Mouse (Mus musculus): ENCODE measurements around the gene Fibcd1. TPM values are rescaled to one million over a fixed set of nuclear protein-coding genes. Genes with fewer than 3 reads are reported as not detected.

Gene Fibcd1
- polyA plus RNA-seq, 1 experiment from 2014 or later, result not detected

DNA sequence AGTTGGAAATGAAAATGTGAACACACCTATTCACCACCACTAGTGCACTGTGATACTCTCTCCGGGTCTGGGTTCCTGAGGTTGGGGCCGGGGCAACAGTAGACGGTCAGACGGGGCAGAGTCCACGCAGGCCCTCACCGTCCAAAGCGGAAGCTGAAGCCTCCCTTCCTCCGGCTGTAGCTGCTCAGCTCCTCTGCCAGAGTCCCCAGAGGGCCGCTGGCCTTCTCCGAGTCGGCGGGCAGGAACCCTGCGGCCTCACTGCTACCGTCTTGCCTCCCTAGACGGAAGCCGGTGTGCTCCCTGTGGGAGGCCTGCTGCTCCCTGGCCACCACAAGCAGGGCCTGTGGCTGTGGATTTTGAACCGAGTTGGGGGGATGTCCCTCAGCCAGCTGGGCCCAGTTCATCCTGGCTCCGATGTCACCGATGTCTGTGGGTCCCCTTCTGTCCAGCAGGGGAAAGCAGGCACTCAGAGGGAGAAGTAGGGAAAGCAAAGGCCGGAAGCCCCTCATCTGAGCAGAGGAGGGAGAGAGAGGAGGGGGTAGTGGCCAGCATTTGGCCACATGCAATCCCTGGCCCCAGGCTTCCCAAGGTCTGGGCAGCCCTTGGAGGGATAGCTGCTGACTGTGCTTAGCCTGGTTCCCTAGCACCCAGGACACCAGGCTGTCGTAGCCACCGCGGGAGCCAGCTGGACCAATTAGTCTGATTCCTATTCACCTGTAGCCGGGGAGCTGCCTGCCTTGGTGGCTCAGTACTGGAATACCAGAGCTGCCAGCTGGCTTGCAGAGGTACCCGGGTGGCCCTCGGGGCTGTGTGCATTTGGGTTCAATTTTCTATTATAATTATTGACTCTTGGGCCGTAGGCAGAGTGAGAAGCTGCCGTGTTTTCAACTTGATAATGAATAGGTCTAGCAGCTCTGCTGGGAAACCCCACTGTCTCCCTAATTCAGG, 37.1 kb downstream of the Fibcd1 start:
- Histone ChIP-seq H3K36me3 (peaks cover 24% of the 10 kb centered on the region), H3K9me3 (no peaks in the 10 kb centered on the region), H3K4me3 (no peak overlapping the region), H3K27ac (replicated peaks) (no peak overlapping the region), H3K27me3 (replicated peaks) (peaks cover 17% of the 10 kb centered on the region; the same call in 1 of the 2 replicates), H3K9ac (peak overlapping the region; percentile 48; the same call in 1 of the 2 replicates), H3K4me2 (no peak overlapping the region), H3K4me1 (peaks cover 17% of the 10 kb centered on the region)
- ATAC-seq (ENCODE audit: extremely low read depth, insufficient number of reproducible peaks, low FRiP score, low TSS enrichment), result no peak
- 39% methylated on average over 28 of the region's 28 CpGs for WGBS

DNA sequence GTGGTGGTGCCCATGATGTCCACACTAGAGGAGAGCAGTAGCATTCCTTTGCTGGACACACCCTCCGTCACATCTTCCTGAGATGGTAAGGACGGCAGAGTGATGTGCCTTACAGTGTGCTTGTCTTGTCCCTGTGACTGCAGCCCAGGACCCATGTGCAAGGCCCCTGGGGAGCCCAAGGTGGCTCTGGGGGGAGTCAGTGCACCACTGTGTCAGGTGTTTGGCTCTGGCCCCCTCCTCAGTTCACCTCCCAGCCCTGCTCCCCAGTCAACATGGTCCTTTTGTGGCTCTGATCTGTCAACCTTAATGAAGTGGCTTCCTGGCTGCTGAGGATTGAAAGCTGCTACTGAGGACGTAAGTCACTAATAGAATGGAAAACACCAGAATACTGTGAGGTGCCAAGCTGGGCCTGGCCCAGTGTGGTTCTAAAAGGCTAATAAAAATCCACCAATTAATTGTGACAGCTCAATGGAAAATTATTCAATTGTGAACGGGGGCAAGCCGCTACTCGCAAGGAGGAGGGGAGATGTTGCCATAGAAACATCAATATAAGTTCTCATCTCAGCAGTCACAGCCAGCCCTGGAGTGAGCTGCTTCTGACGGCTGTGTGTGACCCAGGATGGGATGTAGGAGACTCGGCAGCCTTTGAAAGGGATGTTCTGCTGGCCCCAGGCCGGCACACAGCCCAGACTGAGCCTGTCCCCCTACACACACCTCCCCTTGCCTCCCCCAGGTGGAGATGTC, 39.0 kb downstream of the Fibcd1 start:
- no peak overlapping the region for H3K9ac ChIP-seq
- no peak overlapping the region for H3K4me2 ChIP-seq
- H3K4me1 ChIP-seq, result peaks cover 17% of the 10 kb centered on the region
- no peaks in the 10 kb centered on the region for H3K9me3 ChIP-seq
- peaks cover 12% of the 10 kb centered on the region; the same call in 1 of the 2 replicates for H3K27me3 ChIP-seq (replicated peaks)
- H3K4me3 ChIP-seq, result no peak overlapping the region
- H3K36me3 ChIP-seq, result peaks cover 43% of the 10 kb centered on the region
- 56% methylated on average over 9 of the region's 9 CpGs for WGBS
- no peak for ATAC-seq (ENCODE audit: extremely low read depth, insufficient number of reproducible peaks, low FRiP score, low TSS enrichment)
- H3K27ac ChIP-seq (replicated peaks), result no peak overlapping the region

GRCm38 (mm10) chr2:31803480-31803879, 42.3 kb downstream of the Fibcd1 start:
- H3K9me3 ChIP-seq, result no peaks in the 10 kb centered on the region
- no peak overlapping the region for H3K4me3 ChIP-seq
- H3K27ac ChIP-seq (replicated peaks), result no peak overlapping the region
- peaks cover 8% of the 10 kb centered on the region for H3K4me1 ChIP-seq
- H3K9ac ChIP-seq, result no peak overlapping the region
- H3K4me2 ChIP-seq, result no peak overlapping the region
- ATAC-seq (ENCODE audit: extremely low read depth, insufficient number of reproducible peaks, low FRiP score, low TSS enrichment), result no peak
- H3K36me3 ChIP-seq, result peaks cover 76% of the 10 kb centered on the region
- WGBS, result 84% methylated on average over 14 of the region's 14 CpGs
- no peaks in the 10 kb centered on the region; the same call in 1 of the 2 replicates for H3K27me3 ChIP-seq (replicated peaks)

GRCm38 (mm10) chr2:31802811-31803210, 43.0 kb downstream of the Fibcd1 start:
- Histone ChIP-seq H3K36me3 (peaks cover 83% of the 10 kb centered on the region), H3K27me3 (replicated peaks) (no peaks in the 10 kb centered on the region), H3K9me3 (no peaks in the 10 kb centered on the region), H3K27ac (replicated peaks) (no peak overlapping the region), H3K4me1 (peaks cover 6% of the 10 kb centered on the region; the same call in 1 of the 2 replicates), H3K9ac (no peak overlapping the region), H3K4me3 (no peak overlapping the region), H3K4me2 (no peak overlapping the region)
- WGBS, result 90% methylated on average over 8 of the region's 8 CpGs
- no peak for ATAC-seq (ENCODE audit: extremely low read depth, insufficient number of reproducible peaks, low FRiP score, low TSS enrichment)

GRCm38 (mm10) chr2:31801416-31801815, 44.4 kb downstream of the Fibcd1 start:
- Histone ChIP-seq H3K27me3 (replicated peaks) (no peaks in the 10 kb centered on the region), H3K36me3 (peaks cover 87% of the 10 kb centered on the region), H3K4me1 (peaks cover 6% of the 10 kb centered on the region; the same call in 1 of the 2 replicates), H3K9ac (no peak overlapping the region), H3K4me2 (no peak overlapping the region), H3K27ac (replicated peaks) (no peak overlapping the region), H3K9me3 (no peaks in the 10 kb centered on the region), H3K4me3 (no peak overlapping the region)
- 83% methylated on average over 9 of the region's 9 CpGs for WGBS
- no peak for ATAC-seq (ENCODE audit: extremely low read depth, insufficient number of reproducible peaks, low FRiP score, low TSS enrichment)

DNA sequence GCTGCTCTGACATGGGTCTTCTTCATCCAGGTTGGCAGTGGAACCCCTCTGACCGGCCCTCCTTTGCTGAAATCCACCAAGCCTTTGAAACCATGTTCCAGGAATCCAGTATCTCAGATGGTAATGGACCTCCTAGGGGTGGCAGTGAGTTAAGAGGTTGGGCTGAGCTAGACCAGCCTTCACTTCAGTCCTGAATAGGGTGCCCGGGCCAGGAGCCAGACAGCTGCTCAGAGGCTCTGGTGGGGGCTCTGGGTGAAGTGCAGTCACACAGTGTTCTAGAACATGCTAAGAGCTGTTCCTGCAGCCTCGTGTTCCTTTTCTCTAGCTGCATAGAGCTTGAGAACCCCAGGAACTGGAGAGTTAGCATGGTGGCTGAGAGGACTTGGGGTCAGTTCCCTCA, 48.9 kb downstream of the Fibcd1 start:
- no peak for ATAC-seq (ENCODE audit: extremely low read depth, insufficient number of reproducible peaks, low FRiP score, low TSS enrichment)
- WGBS, result 82% methylated on average over 3 of the region's 3 CpGs
- no peaks in the 10 kb centered on the region for H3K27me3 ChIP-seq (replicated peaks)
- peaks cover 100% of the 10 kb centered on the region for H3K36me3 ChIP-seq
- no peak overlapping the region for H3K4me2 ChIP-seq
- H3K27ac ChIP-seq (replicated peaks), result no peak overlapping the region
- no peaks in the 10 kb centered on the region for H3K9me3 ChIP-seq
- H3K9ac ChIP-seq, result no peak overlapping the region
- no peaks in the 10 kb centered on the region for H3K4me1 ChIP-seq
- H3K4me3 ChIP-seq, result no peak overlapping the region

DNA sequence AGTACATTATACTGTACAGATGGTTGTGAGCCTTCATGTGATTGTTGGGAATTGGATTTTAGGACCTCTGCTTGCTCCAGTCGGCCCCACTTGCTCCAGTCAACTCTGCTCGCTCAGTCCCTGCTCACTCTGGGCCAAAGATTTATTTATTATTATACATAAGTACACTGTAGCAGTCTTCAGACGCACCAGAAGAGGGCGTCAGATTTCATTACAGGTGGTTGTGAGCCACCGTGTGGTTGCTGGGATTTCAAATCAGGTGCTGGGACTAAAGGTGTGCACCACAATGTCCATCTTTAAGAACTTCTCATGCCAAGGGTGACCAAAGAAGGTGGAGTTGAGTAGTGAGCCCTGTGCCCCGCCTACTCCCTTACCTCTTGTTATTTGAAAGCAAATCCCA, 53.2 kb downstream of the Fibcd1 start:
- ATAC-seq (ENCODE audit: extremely low read depth, insufficient number of reproducible peaks, low FRiP score, low TSS enrichment), result no peak

GRCm38 (mm10) chr2:31791260-31791659, 54.5 kb downstream of the Fibcd1 start:
- no peaks in the 10 kb centered on the region for H3K4me1 ChIP-seq
- peaks cover 100% of the 10 kb centered on the region for H3K36me3 ChIP-seq
- 90% methylated on average over 8 of the region's 8 CpGs for WGBS
- no peak overlapping the region for H3K4me2 ChIP-seq
- H3K4me3 ChIP-seq, result no peak overlapping the region
- no peak overlapping the region for H3K27ac ChIP-seq (replicated peaks)
- no peaks in the 10 kb centered on the region for H3K9me3 ChIP-seq
- no peak overlapping the region for H3K9ac ChIP-seq
- H3K27me3 ChIP-seq (replicated peaks), result no peaks in the 10 kb centered on the region
- no peak for ATAC-seq (ENCODE audit: extremely low read depth, insufficient number of reproducible peaks, low FRiP score, low TSS enrichment)

More for the DNA sequence above, 53.2 kb downstream of the Fibcd1 start:
- Histone ChIP-seq H3K9ac (no peak overlapping the region), H3K36me3 (peaks cover 100% of the 10 kb centered on the region), H3K27me3 (replicated peaks) (no peaks in the 10 kb centered on the region), H3K4me3 (no peak overlapping the region), H3K27ac (replicated peaks) (no peak overlapping the region), H3K4me1 (no peaks in the 10 kb centered on the region), H3K9me3 (no peaks in the 10 kb centered on the region), H3K4me2 (no peak overlapping the region)
- WGBS, result 75% methylated on average over 6 of the region's 6 CpGs

GRCm38 (mm10) chr2:31790728-31791251, 55.0 kb downstream of the Fibcd1 start:
- Histone ChIP-seq H3K36me3 (peaks cover 100% of the 10 kb centered on the region), H3K27ac (replicated peaks) (no peak overlapping the region), H3K9ac (no peak overlapping the region), H3K27me3 (replicated peaks) (no peaks in the 10 kb centered on the region), H3K4me2 (no peak overlapping the region), H3K9me3 (no peaks in the 10 kb centered on the region), H3K4me3 (no peak overlapping the region), H3K4me1 (no peaks in the 10 kb centered on the region)
- 85% methylated on average over 13 of the region's 13 CpGs for WGBS
- no peak for ATAC-seq (ENCODE audit: extremely low read depth, insufficient number of reproducible peaks, low FRiP score, low TSS enrichment)

DNA sequence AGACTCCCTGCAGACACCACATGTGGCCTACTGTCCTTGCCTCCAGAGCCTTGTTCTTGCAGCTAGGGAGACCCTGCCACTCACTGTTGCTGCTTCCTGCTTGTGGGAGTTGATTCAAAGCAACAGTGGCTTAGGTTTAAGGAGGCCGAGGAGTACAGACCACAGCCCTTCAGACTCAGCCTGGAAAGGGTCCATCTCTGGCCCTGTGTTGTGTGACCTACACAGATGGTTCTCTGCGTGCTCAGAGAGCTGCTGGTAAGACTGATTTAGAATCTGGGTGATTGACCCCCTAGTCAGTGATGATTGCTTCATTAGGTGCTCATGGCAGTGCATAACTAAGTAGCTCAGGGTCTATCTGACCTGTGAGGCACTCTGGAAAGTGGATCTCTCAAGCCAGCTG, 56.6 kb downstream of the Fibcd1 start:
- Histone ChIP-seq H3K36me3 (peaks cover 100% of the 10 kb centered on the region), H3K4me1 (no peaks in the 10 kb centered on the region), H3K9me3 (no peaks in the 10 kb centered on the region), H3K27ac (replicated peaks) (no peak overlapping the region), H3K9ac (no peak overlapping the region), H3K4me2 (no peak overlapping the region), H3K27me3 (replicated peaks) (no peaks in the 10 kb centered on the region), H3K4me3 (no peak overlapping the region)
- no peak for ATAC-seq (ENCODE audit: extremely low read depth, insufficient number of reproducible peaks, low FRiP score, low TSS enrichment)
- 87% methylated on average over 2 of the region's 2 CpGs for WGBS

- 81% methylated on average over 3 of the region's 3 CpGs for WGBS
Measured at GRCm38 (mm10) chr2:31788227-31788626, 57.6 kb downstream of the Fibcd1 start.

More at GRCm38 (mm10) chr2:31788227-31788626, 57.6 kb downstream of the Fibcd1 start:
- H3K27ac ChIP-seq (replicated peaks), result no peak overlapping the region
- no peak overlapping the region for H3K4me2 ChIP-seq
- H3K36me3 ChIP-seq, result peaks cover 100% of the 10 kb centered on the region
- no peak overlapping the region for H3K4me3 ChIP-seq
- H3K9me3 ChIP-seq, result no peaks in the 10 kb centered on the region
- no peaks in the 10 kb centered on the region for H3K4me1 ChIP-seq
- no peaks in the 10 kb centered on the region for H3K27me3 ChIP-seq (replicated peaks)
- no peak overlapping the region for H3K9ac ChIP-seq
- no peak for ATAC-seq (ENCODE audit: extremely low read depth, insufficient number of reproducible peaks, low FRiP score, low TSS enrichment)
